Mouse (Mus musculus) mouse trophoblast stem cell (cell line): Measurements from ENCODE around the gene St6galnac3.

Experiments used
- in situ Hi-C, 2 experiments: fragments of 300-500 bp; cut with MseI, MboI; formaldehyde crosslinking; loops; 2 replicates in 1 of 2; 3 replicates in 1 of 2; pipeline ENCODE4 v1.15.1; 2025

Gene St6galnac3

GRCm38 (mm10) chr3:153287564-153287963, 437.4 kb downstream of the St6galnac3 start:
- in situ Hi-C loops = no loop called here

- in situ Hi-C loops = no loop called here
Measured at GRCm38 (mm10) chr3:153287081-153287480, 437.9 kb downstream of the St6galnac3 start.

GRCm38 (mm10) chr3:153282123-153282765, 442.7 kb downstream of the St6galnac3 start:
- in situ Hi-C loops = no loop called here

- in situ Hi-C loops = no loop called here
Measured at GRCm38 (mm10) chr3:153278249-153278648, 446.7 kb downstream of the St6galnac3 start.

GRCm38 (mm10) chr3:153277389-153277999, 447.5 kb downstream of the St6galnac3 start:
- in situ Hi-C loops = no loop called here

- in situ Hi-C loops = no loop called here
Measured at GRCm38 (mm10) chr3:153276830-153277388, 448.1 kb downstream of the St6galnac3 start.

GRCm38 (mm10) chr3:153276101-153276829, 448.7 kb downstream of the St6galnac3 start:
- in situ Hi-C loops = no loop called here

- in situ Hi-C loops = no loop called here
Measured at GRCm38 (mm10) chr3:153272241-153272640, 452.7 kb downstream of the St6galnac3 start.

- in situ Hi-C loops = no loop called here
Measured at GRCm38 (mm10) chr3:153267397-153267796, 457.6 kb downstream of the St6galnac3 start.

- in situ Hi-C loops = no loop called here
Measured at GRCm38 (mm10) chr3:153261985-153262384, 463.0 kb downstream of the St6galnac3 start.

GRCm38 (mm10) chr3:153260225-153260933, 464.6 kb downstream of the St6galnac3 start:
- in situ Hi-C loops = no loop called here

- in situ Hi-C loops = no loop called here
Measured at GRCm38 (mm10) chr3:153255910-153256309, 469.1 kb downstream of the St6galnac3 start.

- in situ Hi-C loops = no loop called here
Measured at GRCm38 (mm10) chr3:153251653-153252052, 473.3 kb downstream of the St6galnac3 start.

GRCm38 (mm10) chr3:153250598-153251257, 474.2 kb downstream of the St6galnac3 start:
- in situ Hi-C loops = no loop called here

GRCm38 (mm10) chr3:153248866-153249265, 476.1 kb downstream of the St6galnac3 start:
- in situ Hi-C loops = no loop called here

GRCm38 (mm10) chr3:153248029-153248428, 476.9 kb downstream of the St6galnac3 start:
- in situ Hi-C loops = no loop called here

GRCm38 (mm10) chr3:153242524-153242923, 482.4 kb downstream of the St6galnac3 start:
- in situ Hi-C loops = no loop called here

- in situ Hi-C loops = no loop called here
Measured at GRCm38 (mm10) chr3:153241134-153241533, 483.8 kb downstream of the St6galnac3 start.

GRCm38 (mm10) chr3:153240366-153240765, 484.6 kb downstream of the St6galnac3 start:
- in situ Hi-C loops = no loop called here

GRCm38 (mm10) chr3:153238381-153238780, 486.6 kb downstream of the St6galnac3 start:
- in situ Hi-C loops = no loop called here

GRCm38 (mm10) chr3:153236262-153236661, 488.7 kb downstream of the St6galnac3 start:
- in situ Hi-C loops = no loop called here
